Mouse (Mus musculus) brain, embryonic 14.5 days (tissue): Measurements from ENCODE around the gene Pcbp4.

Source experiments
- CTCF ChIP-seq: fragments of 200-500 bp; IDR thresholded peaks from 2 replicates; pipeline ENCODE4 v1.5.1; 2012; ENCODE audit warnings: inconsistent platforms, mild to moderate bottlenecking, moderate library complexity, borderline replicate concordance; ENCODE audit not compliant: insufficient read depth, insufficient read length; ENCODE audit errors: extremely low read depth
- POLR2A ChIP-seq: fragments of 200-500 bp; IDR thresholded peaks from 2 replicates; pipeline ENCODE4 v1.6.1; 2012; ENCODE audit warnings: mild to moderate bottlenecking, inconsistent platforms, borderline replicate concordance; ENCODE audit not compliant: poor library complexity, insufficient read depth, insufficient read length, severe bottlenecking; ENCODE audit errors: extremely low read depth

DNA sequence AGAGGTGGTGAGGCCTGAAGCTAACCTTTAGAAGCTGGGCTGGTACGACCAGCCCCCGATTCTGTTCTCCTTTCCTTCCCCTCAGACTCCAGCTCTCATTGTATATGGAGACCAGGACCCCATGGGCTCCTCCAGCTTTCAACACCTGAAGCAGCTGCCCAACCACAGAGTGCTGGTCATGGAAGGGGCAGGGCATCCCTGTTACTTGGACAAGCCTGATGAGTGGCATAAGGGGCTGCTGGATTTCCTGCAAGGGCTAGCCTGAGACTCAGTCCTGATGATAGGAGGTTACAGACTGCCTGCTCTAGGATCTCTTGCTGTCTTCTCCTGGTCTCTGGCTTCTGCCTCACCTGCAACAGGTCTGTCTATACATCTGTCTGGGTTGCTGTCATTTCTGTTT lies 1.2 kb upstream of the Pcbp4 start:
- TF ChIP-seq CTCF (no peak), POLR2A (no peak)
